Mouse (Mus musculus): ENCODE results near the gene Apol7e.
"Not testable (repeated sequence)": the region's sequence is repeated elsewhere in the genome, so short reads cannot be mapped to it uniquely, and the experiment has no call there.

Gene Apol7e

DNA sequence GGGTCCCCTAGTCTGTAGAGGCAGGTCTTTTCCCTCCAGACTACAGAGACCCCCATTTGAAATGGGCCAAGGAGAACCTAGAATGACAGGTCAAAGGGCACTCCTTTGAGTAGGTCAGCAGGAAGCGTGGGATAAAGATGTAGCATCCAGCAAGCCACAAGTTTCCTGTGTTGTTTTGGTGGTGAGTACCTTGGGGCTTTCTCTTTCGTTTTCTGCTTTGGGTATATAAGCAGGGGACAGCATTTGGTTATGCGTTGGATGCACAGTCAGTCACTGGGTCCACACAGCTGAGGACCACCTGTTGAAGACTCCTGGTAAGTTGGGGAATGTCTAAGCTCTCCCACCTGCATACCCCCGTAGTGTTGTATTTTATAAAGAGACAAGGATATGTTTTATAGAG is at the start of gene Apol7e:
Apol7e (plus strand) TSS at position 202 of the 400 bp plus-strand sequence.
- DNase-seq, result not testable (repeated sequence)

- DNase-seq, result not testable (repeated sequence)
These were observed 47.5 kb upstream of the Apol7e start for GRCm38 (mm10) chr15:77651143-77651542.

DNA sequence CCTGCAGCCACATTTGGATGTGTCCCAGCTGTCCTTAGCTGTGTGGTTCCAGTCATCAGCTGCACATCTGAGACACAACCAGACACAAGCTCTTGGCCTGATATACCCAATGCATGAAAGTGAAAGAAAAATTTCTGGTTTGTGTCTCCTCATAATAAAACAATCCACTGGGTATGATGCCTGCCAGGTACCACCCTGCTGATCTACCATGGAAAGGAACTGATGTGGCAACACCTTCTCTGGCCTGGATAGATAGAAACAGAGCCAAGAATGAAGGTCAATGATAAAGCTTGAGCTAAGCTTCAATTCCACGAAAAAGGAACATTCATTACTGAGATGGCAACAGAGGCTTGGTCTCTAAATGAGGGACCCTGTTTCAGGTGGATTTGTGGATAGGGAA is 38.9 kb upstream of the Apol7e start:
- DNase-seq, result not testable (repeated sequence)

DNA sequence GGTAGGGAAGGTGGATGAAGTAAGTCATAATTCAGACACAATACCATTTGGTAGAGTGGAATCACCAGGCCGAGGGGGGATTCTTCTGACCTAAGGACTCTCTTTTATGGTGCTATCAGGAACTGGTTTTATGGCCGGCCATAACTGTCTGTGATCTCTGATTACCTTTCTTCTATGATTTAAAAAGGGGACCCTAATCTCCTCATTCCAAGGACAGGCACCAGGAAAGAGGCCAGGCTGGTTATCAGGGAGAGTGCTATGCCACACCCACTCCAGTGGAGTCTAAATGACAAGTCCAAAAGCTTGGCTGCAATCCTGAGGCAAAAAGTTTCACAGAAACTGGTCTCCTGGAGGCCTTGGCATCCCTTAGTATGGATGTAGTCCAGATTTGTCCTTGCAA is 36.8 kb upstream of the Apol7e start:
- not testable (repeated sequence) for DNase-seq

- DNase-seq, result not testable (repeated sequence)
These were observed 24.6 kb upstream of the Apol7e start for GRCm38 (mm10) chr15:77674081-77674480.

DNA sequence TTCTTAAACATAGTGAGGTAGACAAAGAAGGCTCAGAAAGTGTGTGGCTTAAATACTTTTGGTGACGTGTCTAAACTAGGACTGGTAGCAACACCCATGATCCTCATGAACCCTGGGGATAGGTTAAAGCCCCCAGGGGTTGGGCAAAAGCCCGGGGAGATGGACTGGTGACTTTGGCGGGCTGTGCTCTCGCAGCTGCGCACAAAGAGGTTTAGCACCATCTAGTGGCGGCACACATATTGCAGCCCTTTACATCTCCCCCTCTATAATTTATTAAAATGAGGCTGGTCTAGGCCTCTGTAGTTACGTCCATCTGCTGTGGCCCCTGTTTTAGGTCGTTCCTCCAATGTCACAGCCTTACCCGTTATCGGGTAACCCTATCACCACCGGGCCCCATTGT is 14.7 kb upstream of the Apol7e start:
- DNase-seq, result peak; percentile 55

GRCm38 (mm10) chr15:77691532-77692311 is 6.9 kb upstream of the Apol7e start:
- not testable (repeated sequence) for DNase-seq

GRCm38 (mm10) chr15:77694687-77695295 is 3.9 kb upstream of the Apol7e start:
- not testable (repeated sequence) for DNase-seq

DNA sequence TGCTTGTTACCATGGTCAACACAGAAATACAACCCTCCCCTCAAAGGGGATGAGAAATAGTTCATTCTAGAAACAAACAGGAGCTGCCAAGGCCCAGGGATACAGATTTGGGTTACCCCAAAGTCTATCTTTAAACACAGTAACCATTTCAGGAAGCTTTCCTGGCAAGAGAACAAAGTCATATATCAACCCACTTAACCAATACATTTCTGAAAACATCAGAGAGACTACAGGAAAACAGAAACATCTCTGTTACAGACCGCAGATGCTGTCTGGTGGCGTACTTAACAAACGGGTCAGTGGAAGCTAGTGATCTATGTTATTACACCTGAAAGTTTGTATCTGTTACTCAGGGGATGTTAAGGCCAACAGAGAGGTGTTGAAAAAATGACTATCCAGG is 6.6 kb downstream of the Apol7e start:
- DNase-seq, result not testable (repeated sequence)

- DNase-seq, result not testable (repeated sequence)
These were observed 10.3 kb downstream of the Apol7e start for GRCm38 (mm10) chr15:77708936-77709335.

DNA sequence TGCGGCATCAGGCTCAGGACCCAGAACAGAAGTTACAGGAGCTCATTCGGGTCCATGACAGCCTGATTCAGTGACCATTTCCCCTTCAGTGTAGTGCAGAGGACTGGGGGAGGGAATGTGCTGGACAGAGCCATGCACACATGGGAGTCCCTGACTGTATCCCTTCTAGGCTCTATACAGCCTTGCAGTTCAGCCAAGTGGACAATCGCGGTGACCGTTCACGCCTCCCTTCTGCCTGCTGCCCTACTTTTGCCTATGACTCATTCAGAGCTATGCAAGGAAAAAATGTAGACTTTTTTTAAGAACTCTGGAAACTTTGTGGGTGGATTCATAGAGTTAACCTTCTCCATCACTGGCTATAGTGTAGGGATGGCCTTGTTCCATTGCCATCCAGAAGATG is 19.6 kb downstream of the Apol7e start:
- DNase-seq, result not testable (repeated sequence)

GRCm38 (mm10) chr15:77721509-77721908 is 22.9 kb downstream of the Apol7e start:
- DNase-seq, result not testable (repeated sequence)

DNA sequence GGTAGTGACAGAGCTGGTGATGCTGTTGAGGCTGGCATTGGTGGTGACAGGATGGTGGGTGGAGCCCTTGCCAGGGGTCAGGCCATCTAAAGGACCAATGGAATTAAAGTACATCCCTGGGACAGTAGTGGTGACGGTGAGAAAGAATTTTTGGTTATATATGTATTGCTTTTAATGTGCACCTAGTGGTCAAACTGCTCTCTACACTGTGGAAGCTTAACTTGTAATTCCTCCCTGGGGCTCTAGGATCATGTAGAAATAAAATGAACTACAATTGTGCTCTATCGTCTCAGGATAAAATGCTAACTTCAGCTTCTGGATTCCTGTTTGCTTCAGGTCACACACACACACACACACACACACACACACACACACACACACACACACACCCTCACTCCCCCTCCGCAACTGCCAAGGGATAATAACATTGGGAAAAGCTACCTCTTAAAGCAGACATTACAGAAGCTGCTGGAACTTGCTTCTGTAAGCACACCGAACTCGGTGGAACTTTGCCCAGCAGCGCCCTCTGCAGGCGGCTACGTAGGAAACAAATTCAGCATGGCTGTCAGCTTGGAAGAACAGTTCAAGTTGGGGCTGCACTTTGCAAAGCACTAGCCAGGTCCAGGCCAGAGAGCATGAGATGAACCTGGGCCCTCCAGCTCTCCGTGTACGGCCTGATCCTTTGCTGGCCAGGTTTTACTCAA is 25.7 kb downstream of the Apol7e start:
- not testable (repeated sequence) for DNase-seq

DNA sequence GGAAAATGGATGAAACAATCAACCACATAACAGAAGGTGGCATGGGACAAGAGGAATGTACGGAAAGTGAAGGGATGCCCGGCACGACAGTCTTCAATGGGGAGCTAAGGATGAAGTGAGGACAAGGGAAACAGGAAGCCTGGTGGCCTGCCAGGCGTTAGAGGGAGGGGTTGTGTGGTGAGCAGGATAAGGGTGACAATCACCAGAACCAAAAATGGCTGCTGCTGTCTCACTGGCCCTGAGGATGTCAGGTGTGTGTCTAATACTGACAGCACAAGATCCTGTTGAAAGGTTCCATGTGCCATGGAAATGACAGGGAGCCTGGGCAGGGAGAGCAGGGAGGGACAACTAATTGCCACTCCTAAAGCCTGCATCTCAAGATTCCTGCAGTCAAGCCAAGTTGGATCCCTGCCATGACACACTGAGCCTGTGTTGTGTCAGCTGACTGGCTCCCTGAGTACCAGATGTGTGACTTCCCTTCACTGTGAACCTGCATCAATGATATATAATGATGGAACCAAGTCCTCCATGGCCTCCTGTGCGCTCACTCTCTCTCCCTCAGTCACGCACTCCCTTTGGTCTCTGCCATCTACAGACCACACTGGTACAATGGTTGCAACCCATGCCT is 26.9 kb downstream of the Apol7e start:
- not testable (repeated sequence) for DNase-seq

DNA sequence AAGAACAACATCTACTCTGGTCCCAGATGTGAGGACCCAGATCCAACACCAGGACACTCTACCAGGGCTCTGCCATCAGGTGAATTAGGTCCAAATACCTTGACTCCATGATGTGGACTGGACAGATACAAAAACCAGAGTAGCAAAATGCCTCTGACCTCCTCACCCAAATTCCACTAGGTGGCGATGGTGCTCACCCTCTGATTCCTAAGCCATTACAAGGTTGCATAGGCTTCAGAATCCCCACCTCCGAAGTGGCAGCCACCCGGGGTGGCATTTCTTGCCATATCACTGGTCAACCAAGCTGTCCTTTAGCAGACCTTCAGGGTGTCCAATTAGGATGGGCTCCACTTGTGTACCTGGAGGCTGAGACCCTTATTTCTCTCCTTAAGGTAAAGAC is 28.5 kb downstream of the Apol7e start:
- not testable (repeated sequence) for DNase-seq

GRCm38 (mm10) chr15:77727745-77728144 is 29.1 kb downstream of the Apol7e start:
- DNase-seq, result not testable (repeated sequence)

DNA sequence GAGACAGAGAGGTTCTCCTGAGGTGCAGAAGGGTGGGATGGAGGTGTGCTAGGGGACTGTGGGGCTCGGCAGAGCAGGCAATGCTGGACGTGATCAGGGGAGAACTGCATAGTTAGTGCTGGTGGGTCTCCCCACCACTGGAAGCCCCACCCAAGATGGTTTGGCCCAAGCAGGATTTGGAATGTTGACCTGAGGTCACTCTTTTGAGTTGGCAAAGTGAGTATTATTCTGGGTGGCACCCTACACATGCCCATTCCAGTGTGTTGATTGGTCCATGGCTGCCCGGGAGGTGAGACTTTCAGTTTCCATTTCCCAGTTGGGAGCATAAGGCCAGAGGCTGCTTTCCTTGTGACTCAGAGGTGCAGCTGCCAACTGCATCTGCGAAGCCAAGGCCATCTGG is 30.1 kb downstream of the Apol7e start, which contains the start of gene Apol9b:
Apol9b (plus strand) TSS at position 301 of the 400 bp plus-strand sequence.
- not testable (repeated sequence) for DNase-seq

DNA sequence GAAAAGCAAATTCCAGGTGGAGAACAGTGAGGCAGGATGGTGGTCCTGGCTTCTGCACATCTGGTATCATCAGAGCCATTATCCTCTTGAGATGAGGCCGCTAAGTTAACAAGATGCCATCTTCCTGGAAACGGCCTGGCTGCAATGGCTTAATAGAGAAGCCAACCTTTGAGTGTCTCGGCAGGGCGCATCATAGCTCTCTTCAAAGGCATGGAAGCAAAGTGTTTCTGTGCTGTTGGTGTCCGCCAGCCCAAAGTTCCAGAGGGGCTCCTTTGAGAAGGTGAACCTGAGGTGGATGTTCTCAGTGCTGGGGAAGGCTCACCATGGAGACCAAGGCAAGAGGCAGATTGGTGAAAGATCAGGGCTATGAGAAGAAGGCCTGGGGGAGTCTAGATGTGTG is 32.9 kb downstream of the Apol7e start:
- no peak for DNase-seq

- DNase-seq, result not testable (repeated sequence)
These were observed 34.2 kb downstream of the Apol7e start for GRCm38 (mm10) chr15:77732851-77733250.

DNA sequence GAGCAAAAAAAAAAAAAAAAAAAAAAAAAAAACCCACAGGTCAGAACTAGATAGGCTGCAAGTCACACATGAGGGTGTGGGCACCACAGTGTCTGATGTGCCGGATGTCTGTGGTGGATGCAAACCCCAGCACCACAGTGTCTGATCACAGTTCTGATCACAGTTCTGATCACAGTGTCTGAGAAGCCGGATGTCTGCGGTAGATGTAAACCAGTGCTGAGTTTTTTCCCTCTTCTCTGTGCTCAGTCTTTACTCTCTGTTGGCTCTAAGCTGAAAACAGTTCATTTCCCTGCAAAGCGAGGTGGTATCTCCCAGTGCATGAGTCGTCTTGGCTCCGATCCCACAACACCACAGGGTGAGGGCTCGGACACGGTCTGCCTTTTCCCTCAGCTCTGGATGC is 34.7 kb downstream of the Apol7e start:
- not testable (repeated sequence) for DNase-seq

DNA sequence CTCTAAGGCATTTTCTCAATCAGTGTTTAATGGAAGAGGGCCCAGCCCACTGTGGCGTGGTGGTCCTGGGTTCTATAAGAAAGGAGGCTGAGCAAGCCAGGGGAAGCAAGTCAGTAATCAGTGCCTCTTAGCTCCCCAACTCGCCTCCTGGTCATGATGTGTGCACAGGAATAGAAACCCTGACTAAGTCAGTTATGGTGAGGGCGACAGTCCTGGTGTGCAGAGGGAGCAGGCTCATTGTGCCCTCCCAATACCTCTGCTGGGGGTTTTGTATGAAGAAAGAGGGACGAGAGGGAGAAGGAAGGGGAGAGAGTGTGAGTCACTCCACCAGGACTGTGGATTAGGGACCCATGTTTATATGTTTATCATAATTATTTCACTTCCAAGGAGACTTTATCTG is 35.2 kb downstream of the Apol7e start:
- not testable (repeated sequence) for DNase-seq

- no peak for DNase-seq
These were observed 42.0 kb downstream of the Apol7e start for GRCm38 (mm10) chr15:77740511-77741297.
